Mouse (Mus musculus) left cerebral cortex, adult 11 months (tissue): ENCODE measurements around the gene Setd7.

Experiments used
- DNase-seq: peaks from one replicate; pipeline ENCODE4 v3.0.0; 2022; ENCODE audit warnings: low spot score

Setd7 gene

DNA sequence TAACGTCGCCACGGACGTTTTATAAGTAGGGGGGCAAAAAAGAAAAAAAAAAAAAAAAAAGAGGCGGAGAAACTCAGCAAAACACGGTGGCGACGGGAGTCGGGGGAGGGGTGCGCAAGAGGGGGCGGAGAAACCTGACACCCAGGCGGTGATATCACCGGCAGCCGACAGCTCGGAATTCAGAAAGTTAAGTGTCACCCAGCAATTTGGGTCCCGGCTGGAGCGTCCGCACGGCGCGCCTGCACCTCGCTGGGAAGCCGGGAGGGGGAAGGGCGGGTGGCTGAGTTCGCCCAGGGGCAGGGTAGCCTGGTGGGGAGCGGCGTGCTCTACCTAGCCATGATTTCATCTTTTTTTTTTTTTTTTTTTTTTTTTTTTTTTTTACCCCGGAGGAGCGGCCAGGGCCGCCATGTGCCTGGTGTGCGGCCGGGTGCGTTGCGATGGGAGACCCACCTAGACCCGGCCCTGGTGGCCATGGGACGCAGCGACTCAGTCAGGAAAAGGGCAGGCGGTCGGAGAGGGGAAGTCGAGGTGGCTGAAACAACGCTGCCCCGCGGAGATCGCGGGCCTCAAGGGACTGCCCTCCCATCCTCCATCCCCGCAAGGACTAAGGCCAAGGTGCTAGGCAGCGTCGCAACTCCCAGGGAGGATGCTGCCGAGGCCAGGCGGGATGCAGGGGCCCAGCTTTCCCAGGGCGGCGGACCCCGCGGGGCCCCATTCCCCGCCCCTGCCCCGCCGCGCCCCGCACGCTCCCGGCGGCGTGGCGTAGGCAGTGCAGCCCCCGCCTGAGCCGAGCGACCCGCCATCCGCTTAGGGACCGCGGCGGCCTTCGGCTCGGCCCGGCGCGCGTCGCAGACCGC is 857 bp downstream of the Setd7 start:
- DNase-seq = peak; percentile 51

GRCm38 (mm10) chr3:51555583-51555982 is 5.1 kb downstream of the Setd7 start:
- no peak for DNase-seq

GRCm38 (mm10) chr3:51554836-51555235 is 5.8 kb downstream of the Setd7 start:
- no peak for DNase-seq

- DNase-seq = no peak
These were observed 6.6 kb downstream of the Setd7 start for GRCm38 (mm10) chr3:51554067-51554466.

DNA sequence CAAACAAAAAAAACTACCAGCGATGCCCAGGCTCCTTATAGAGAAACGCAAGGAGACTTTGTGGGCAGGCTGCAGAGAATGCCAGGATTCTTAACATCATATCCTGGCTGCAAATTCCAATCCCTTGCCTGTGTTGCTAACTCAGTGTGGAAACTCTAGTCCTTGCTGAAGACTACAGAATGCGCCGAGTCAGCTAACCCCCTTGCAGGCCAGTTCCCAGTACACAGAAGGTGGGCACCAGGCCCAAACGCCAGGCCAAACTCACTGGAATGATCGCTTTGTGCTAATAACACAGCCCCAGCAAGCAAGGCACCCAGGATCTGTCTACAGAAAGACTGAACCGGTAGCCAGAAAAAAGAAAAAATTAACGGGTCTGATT is 7.2 kb downstream of the Setd7 start:
- no peak for DNase-seq

- no peak for DNase-seq
These were observed 7.7 kb downstream of the Setd7 start for GRCm38 (mm10) chr3:51552841-51553496.

DNA sequence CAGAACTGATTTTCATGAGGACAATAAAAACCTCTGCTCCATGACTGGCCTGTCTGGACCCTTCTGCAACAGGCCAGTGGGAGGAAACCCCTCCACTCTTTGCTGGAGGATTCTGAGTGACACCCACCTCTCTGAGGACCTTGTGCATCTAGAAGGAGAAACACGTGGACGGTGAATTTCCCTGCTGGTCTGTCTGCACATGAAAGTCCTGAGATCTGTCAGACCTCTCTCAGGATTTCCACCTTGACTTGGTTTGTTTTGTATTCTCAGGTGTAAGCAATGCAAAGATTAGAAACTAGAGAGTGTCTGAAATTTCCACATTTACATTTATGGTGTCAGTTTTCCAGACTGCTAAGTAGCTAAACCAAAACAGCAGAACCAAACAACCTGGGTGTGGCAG is 8.5 kb downstream of the Setd7 start:
- DNase-seq = no peak

DNA sequence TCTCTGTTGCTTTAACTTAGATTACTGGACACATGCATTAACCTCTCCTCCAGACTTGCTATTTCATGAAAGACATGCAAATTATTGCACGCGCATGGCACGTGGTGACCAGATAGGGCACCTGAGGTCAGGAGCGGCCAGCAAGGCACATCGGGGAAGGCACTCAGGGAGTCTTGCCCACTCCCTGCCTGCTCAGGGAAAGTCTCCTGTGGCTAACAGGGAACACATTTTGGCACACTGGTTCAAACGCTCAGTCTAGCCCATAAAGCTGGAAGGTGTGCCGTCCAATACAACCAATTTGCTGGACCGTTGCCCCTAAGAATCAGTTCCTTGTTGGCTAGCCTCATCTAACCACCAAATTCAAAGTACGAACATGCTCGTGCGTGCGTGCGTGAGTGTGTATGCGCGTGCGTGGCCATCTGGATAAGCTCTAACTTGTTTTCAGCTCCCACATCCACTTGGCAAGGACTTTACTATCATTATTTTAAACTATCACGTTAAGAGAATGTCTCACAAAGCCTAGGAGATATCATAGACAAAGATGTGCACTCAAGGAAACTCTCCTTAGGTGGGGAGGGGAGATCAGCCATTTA is 11.6 kb downstream of the Setd7 start:
- no peak for DNase-seq

- DNase-seq = no peak
These were observed 13.1 kb downstream of the Setd7 start for GRCm38 (mm10) chr3:51547577-51547976.

DNA sequence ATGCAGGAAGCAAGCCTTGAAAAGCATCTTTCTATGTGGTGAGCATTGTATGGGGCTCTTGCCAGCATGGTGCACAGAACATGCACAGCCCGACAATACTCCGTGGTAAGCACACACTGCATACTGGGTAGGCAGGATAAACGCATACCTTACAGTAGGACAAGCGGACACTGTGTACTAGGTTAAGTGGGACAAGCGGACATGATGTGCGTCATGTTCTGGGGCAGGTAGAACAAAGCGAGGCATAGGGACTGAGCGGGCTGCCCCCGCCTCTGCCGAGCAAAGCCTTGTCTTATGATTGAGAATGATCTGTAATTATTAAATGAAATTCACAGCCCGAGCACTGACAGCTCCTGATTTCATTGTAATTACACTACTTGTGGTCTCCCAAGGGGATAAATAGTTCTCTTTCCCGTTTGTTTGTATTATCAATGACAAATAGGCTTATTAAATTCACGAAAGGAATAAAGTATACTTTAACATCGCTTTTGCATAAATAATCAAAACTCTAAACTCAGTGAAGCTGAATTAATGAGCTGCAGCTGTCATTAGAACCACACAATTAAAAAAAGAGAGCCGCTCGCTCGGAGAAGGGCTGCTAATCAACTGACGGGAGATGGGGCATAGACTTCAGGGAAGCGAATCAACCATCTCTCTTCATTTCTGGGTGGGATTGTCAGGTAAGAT is 16.1 kb downstream of the Setd7 start:
- no peak for DNase-seq

GRCm38 (mm10) chr3:51540659-51541058 is 20.0 kb downstream of the Setd7 start:
- no peak for DNase-seq

DNA sequence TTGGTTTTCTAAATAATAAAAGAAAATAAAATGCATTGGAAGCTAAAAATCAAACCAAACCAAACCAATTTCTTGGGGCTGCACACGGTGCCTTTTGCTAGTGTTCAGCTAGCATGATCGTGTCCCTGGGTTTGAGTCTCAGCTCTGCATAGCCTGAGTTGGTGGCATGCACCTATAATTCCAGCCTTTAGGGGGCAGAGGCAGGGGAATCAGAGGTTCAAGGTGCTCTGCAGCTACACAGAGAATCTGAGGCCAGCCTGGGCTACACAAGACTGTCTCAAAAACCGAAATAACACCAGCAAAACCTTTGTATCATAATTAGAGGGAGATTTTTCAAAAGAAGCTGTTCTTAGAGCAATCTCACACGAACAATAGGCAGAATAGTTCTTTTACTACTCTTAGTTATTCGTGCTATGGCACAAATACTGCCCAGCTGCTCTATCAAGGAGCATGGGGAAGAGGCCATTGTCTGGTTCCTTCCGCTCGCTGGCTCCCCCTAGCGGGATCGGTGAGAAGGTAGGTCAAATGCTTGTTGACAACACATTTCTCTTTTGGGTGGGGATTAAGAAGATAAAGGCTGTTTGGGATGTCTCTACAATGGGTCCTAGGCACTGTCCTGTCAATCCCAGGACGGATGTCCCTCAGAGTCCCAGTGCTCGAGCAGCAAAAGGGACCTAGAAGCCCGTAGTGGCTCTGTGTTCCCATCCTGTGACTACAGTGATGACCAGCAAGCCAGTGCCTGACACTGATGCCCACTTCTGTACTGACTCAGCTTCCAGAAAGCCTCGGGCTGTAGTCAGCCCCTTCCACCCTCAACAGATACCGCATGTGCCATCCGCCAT is 20.9 kb downstream of the Setd7 start:
- DNase-seq = no peak

GRCm38 (mm10) chr3:51534013-51534412 is 26.7 kb downstream of the Setd7 start:
- no peak for DNase-seq

- no peak for DNase-seq
These were observed 27.1 kb downstream of the Setd7 start for GRCm38 (mm10) chr3:51533573-51533972.

- no peak for DNase-seq
These were observed 28.4 kb downstream of the Setd7 start for GRCm38 (mm10) chr3:51532282-51532620.

GRCm38 (mm10) chr3:51531473-51532281 is 29.0 kb downstream of the Setd7 start:
- DNase-seq = no peak

DNA sequence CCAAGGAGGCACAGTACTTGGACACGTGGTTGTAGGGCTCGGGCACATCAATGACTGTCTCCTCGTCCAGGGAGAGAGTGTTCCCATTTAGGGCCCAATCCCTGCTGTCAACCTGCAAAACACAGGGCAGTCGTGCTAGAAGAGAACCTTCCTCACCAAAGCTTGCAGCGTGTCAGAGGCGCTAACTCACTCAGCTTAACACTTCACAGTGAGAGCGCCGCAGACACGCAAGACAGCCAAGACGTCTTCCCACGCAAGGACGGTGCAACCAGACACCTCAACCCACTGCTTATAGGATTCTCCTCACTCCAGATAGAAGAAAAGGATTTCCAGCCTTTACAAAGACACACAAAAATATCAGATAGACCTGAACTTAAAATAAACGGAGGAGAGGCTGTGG is 33.8 kb downstream of the Setd7 start:
- DNase-seq = peak; percentile 44

DNA sequence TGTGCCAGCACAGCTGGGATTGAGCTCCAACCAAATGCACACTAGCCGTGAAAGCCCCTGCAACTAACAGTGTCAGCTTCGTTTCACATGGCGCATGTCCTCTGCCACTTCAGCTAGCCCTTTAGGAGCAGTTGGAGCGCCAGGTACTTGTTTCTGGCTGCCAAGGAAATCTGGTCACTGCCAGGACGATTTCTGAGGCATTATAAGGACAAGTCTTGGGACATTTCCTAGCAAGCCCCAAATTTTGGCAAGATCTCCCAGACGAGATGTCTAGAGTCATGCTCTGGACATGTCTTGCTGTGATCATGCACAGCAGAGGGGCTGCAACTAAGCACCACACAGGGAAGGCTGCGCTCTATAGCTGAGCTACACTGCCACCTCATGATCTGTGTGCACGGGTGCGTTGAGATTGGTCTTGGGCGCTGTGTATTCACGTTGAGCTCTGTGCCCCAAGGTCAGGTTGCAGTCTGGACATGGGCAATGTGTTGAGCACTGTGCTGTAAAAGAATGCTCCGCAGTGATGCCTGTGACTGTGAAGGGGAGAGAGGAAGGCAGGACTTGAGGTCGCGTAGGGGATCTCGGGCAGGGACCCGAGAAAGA is 35.4 kb downstream of the Setd7 start:
- no peak for DNase-seq

- no peak for DNase-seq
These were observed 39.4 kb downstream of the Setd7 start for GRCm38 (mm10) chr3:51521262-51521661.

- DNase-seq = no peak
These were observed 41.9 kb downstream of the Setd7 start for GRCm38 (mm10) chr3:51518763-51519121.
